Mouse (Mus musculus): ENCODE measurements around the gene Mrps33. TPM values are rescaled to one million over a fixed set of nuclear protein-coding genes. Genes with fewer than 3 reads are reported as not detected.

The Mrps33 gene
- 69.6 TPM for polyA plus RNA-seq (2014; fragmentation: Illumina TruSeq; extraction: RNeasy Lipid Tissue Mini Kit (QIAGEN cat#74804); ENCODE audit: low read depth, low replicate concordance)

DNA sequence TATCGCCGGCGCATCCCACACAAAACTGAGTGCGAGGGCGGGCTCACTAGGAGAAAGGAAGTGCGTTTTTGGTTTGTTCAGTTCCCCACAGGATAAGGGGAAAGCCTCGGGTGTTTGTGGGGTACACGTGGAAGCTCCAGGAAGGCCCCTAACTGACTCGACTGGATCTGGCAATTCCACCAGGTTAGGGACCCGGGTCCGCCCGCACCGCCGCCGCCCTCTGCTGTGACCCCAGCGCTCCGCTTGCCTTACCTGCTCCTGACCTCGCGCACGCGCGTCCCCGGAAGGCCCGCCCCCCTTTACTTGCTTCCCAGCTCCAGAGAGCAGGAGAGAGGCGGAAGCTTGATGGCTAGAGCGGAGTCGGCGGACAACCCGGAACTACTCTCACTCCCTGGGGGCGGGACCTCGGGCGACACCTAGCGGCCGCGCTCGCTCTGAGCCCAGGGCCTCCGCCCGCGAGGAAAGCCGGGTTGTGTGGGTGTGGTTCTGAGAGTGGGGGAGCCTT, at the start of gene Mrps33:
Gene Mrps33 (minus strand): TSS at position 377 of the 505 bp plus-strand sequence.

Other genes with a start within 250 kb of the Mrps33 start
- 24.0 TPM for gene Adck2, start 237.1 kb downstream of the Mrps33 start, polyA plus RNA-seq (2014; fragmentation: Illumina TruSeq; extraction: RNeasy Lipid Tissue Mini Kit (QIAGEN cat#74804); ENCODE audit: low read depth, low replicate concordance)
- not detected for gene Gm42420, start 225.2 kb downstream of the Mrps33 start, polyA plus RNA-seq (2014; fragmentation: Illumina TruSeq; extraction: RNeasy Lipid Tissue Mini Kit (QIAGEN cat#74804); ENCODE audit: low read depth, low replicate concordance)
- gene Ndufb2, start 218.4 kb downstream of the Mrps33 start, polyA plus RNA-seq (2014; fragmentation: Illumina TruSeq; extraction: RNeasy Lipid Tissue Mini Kit (QIAGEN cat#74804); ENCODE audit: low read depth, low replicate concordance), result 146 TPM
- gene Braf, start 85.5 kb downstream of the Mrps33 start, polyA plus RNA-seq (2014; fragmentation: Illumina TruSeq; extraction: RNeasy Lipid Tissue Mini Kit (QIAGEN cat#74804); ENCODE audit: low read depth, low replicate concordance), result 15.1 TPM
- gene Tmem178b, start 62.3 kb upstream of the Mrps33 start, polyA plus RNA-seq (2014; fragmentation: Illumina TruSeq; extraction: RNeasy Lipid Tissue Mini Kit (QIAGEN cat#74804); ENCODE audit: low read depth, low replicate concordance), result 1.5 TPM

Data from adipose tissue, adult 10 weeks (tissue).